Mouse (Mus musculus) embryonic facial prominence, embryonic 12.5 days (tissue): Measurements from ENCODE around the gene Lrrc31. TPM values are rescaled to one million over a fixed set of nuclear protein-coding genes. Genes with fewer than 3 reads are reported as not detected.

Experiments
- ATAC-seq: fragments of 200-750 bp; cut with Nextera tagmentation; 2 replicates; pipeline ENCODE4 v1.8.0; 2017; ENCODE audit not compliant: insufficient number of reproducible peaks, insufficient read depth, low FRiP score, low TSS enrichment
- H3K27ac ChIP-seq: fragments of 300-500 bp; sonication (generic); 2 replicates; pipeline ENCODE4 v1.5.1; 2016; ENCODE audit warnings: mild to moderate bottlenecking
- H3K27me3 ChIP-seq: fragments of 300-500 bp; sonication (generic); 2 replicates; pipeline ENCODE4 v1.6.1; 2016; ENCODE audit warnings: mild to moderate bottlenecking, moderate library complexity
- H3K36me3 ChIP-seq: fragments of 300-500 bp; sonication (generic); 2 replicates; pipeline ENCODE4 v1.6.1; 2016; ENCODE audit warnings: mild to moderate bottlenecking
- H3K4me1 ChIP-seq: fragments of 300-500 bp; sonication (generic); 2 replicates; pipeline ENCODE4 v1.6.1; 2016
- H3K4me2 ChIP-seq: fragments of 300-500 bp; sonication (generic); replicated peaks from 2 replicates; pipeline ENCODE4 v1.6.1; 2016; ENCODE audit warnings: mild to moderate bottlenecking, moderate library complexity
- H3K4me3 ChIP-seq: fragments of 300-500 bp; sonication (generic); 2 replicates; pipeline ENCODE4 v1.5.1; 2016; ENCODE audit warnings: mild to moderate bottlenecking
- H3K9ac ChIP-seq: fragments of 300-500 bp; sonication (generic); 2 replicates; pipeline ENCODE4 v1.6.1; 2016; ENCODE audit warnings: mild to moderate bottlenecking, moderate library complexity
- H3K9me3 ChIP-seq: fragments of 300-500 bp; sonication (generic); 2 replicates; pipeline ENCODE4 v1.6.1; 2016; ENCODE audit warnings: mild to moderate bottlenecking, moderate library complexity
- WGBS: fragments of 180-500 bp; shearing (Covaris S2); methylation state at CpG from one replicate; pipeline ENCODE4 v1.1.7; 2016; 5-methylcytosine and 5-hydroxymethylcytosine counted together
- polyA plus RNA-seq: library from polyadenylated mRNA; unstranded; fragments of >200 nt; fragmentation: Nextera tagmentation; extraction: Ambion mirVana; gene quantifications from 2 replicates; pipeline ENCODE4 v1.2.1, GENCODE M21; 2016

Gene Lrrc31
- polyA plus RNA-seq, 1 experiment from 2014 or later = not detected

DNA sequence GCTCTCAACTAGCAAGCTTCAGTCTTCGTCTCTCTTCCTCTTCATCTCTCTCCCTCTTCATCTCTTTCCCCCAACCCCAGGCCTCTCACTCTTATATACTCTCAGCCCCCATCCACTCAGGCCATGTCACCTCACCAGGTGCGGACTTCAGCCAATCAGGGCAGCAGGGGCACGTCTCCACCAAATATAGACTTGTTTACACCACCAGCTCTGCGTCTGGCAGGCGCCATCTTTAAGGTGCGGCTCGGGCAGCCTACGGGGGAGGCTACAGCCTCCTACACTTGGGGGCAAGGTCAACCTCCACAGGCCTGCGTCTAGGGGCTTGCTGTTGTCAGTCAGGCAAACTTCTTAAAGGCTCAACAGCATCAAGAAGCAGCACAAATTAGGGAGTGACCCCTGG, 41.2 kb downstream of the Lrrc31 start:
- ATAC-seq = no peak
- no peak overlapping the region for H3K4me2 ChIP-seq
- no peaks in the 10 kb centered on the region for H3K4me1 ChIP-seq
- H3K9ac ChIP-seq = no peak overlapping the region
- H3K9me3 ChIP-seq = no peaks in the 10 kb centered on the region
- no peak overlapping the region for H3K27ac ChIP-seq
- WGBS = 79% methylated on average over 9 of the region's 9 CpGs
- no peak overlapping the region for H3K4me3 ChIP-seq
- H3K27me3 ChIP-seq = 0 out of 2 replicates have a peak, but pooled peaks cover 3% of the 10 kb centered on the region
- no peaks in the 10 kb centered on the region for H3K36me3 ChIP-seq

DNA sequence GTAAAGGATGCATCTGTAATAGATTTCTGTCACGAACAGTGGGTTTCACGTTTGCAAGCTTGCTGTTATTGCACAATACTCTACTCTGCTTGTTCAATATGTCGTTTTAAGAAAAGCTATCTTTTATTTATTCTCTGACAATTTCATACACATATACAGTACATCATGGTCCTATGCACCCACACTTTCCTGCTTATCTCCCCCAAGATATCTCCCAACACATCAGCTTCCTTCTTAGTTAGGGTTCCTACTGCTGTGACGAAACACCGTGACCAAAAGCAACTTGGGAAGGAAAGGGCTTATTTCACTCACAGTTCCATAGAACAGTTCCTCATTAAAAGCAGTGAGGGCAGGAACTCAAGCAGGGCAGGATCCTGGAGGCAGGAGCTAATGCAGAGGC, 43.7 kb downstream of the Lrrc31 start:
- H3K4me1 ChIP-seq = no peaks in the 10 kb centered on the region
- no peak overlapping the region for H3K4me3 ChIP-seq
- H3K36me3 ChIP-seq = no peaks in the 10 kb centered on the region
- H3K9me3 ChIP-seq = no peaks in the 10 kb centered on the region
- ATAC-seq = no peak
- H3K27ac ChIP-seq = no peak overlapping the region
- 0 out of 2 replicates have a peak, but pooled peaks cover 5% of the 10 kb centered on the region for H3K27me3 ChIP-seq
- 84% methylated on average over 5 of the region's 5 CpGs for WGBS
- no peak overlapping the region for H3K9ac ChIP-seq
- H3K4me2 ChIP-seq = no peak overlapping the region

DNA sequence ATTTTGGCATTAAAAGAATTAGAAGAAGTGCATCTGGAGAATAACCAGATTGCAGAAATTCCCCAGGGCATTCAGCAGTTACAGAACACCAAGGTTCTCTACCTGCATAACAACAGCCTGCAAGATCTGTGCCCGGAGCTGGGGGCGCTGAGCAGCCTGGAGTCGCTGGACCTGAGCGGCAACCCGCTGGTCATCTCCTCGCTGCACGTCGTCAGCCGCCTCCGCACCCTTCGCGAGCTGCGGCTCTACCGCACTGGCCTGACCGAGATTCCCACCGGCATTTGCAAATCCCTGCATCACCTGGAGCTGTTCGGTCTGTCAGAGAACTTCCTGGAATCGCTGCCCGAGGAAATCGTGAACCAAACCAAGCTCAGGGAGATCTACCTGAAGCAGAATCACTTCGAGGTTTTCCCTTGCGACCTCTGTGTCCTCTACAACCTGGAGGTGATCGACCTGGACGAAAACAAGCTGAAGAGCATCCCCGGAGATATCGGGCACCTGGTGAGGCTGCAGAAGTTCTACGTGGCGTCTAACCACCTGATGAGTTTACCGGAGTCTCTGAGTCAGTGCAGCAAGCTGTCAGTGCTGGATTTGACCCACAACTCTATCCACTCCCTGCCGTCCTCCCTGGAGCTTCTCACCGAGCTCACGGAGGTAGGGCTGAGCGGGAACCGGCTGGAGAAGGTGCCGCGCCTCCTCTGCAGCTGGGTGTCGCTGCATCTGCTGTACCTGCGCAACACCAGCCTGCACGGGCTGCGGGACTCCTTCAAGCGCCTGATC, 49.4 kb downstream of the Lrrc31 start:
- H3K36me3 ChIP-seq = no peaks in the 10 kb centered on the region
- peaks cover 3% of the 10 kb centered on the region; the same call in 1 of the 2 replicates for H3K4me1 ChIP-seq
- H3K4me3 ChIP-seq = peak overlapping the region; percentile 31
- H3K9ac ChIP-seq = 0 out of 2 replicates have a peak overlapping the region, but pooled peaks have one; percentile 2
- H3K4me2 ChIP-seq = peak overlapping the region; percentile 77
- ATAC-seq = 0 out of 2 replicates have a peak, but pooled peaks have one; percentile 33
- H3K27me3 ChIP-seq = peaks cover 23% of the 10 kb centered on the region; the same call in 1 of the 2 replicates
- H3K27ac ChIP-seq = no peak overlapping the region
- WGBS = under 1% methylated on average over 41 of the region's 41 CpGs
- H3K9me3 ChIP-seq = no peaks in the 10 kb centered on the region

DNA sequence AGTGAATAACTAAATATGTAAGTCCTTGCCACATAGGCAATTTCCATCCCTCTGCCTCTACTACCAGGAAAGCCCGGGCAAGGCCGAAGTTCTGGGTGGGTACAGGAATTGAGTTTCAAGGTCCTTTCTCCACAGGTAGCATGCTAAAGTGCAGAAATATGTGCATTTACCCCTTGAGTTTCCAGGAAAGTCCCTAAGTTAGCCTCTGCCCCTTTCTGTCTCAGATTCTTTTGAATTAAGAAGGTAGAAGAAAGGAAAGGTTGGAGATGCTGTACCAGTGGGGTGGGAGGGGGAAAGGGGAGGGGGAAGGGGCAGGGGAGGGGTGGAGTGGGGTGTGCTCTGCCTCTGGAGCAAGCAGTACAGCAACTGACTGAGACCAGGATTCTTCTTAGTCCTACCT, 51.2 kb downstream of the Lrrc31 start:
- peaks cover 23% of the 10 kb centered on the region; the same call in 1 of the 2 replicates for H3K27me3 ChIP-seq
- H3K9ac ChIP-seq = no peak overlapping the region
- WGBS = 93% methylated on average over 2 of the region's 2 CpGs
- no peak overlapping the region for H3K4me3 ChIP-seq
- peaks cover 3% of the 10 kb centered on the region; the same call in 1 of the 2 replicates for H3K4me1 ChIP-seq
- H3K4me2 ChIP-seq = no peak overlapping the region
- ATAC-seq = no peak
- no peak overlapping the region for H3K27ac ChIP-seq
- H3K9me3 ChIP-seq = no peaks in the 10 kb centered on the region
- no peaks in the 10 kb centered on the region for H3K36me3 ChIP-seq

DNA sequence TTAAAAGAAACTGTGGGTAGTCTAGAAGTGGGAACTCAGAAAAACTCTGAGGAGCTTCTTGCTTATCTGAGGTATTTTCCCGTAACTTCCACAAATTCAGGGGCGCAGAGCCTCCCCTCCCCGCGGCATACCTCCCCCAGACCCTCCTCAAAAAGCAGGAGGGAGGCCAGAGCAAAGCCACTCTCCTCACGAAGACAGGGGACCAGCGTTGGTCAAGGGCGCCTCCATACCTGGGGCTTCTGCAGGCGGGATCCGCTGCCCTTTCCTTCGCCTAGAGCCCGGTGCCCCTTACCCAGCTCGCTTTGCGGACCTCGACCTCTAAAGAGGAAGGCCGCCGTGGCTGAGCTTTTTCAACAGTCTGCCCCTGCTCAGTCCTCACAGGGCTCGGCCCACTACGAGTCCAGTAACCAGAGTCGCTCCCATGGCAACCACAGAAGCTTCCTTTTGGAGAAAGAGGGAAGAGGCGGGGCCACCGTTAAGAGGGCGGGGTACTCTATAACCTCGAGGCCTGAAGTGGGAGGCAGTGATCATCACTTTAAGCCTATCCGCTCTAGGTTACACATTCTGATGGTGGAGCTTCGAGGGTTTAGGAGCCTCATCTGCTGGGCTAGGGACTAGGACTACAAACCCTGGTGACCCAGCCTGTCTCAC, 52.1 kb downstream of the Lrrc31 start, which contains the start of gene Lrrc34:
Lrrc34 (minus strand) TSS at position 430 of the 651 bp plus-strand sequence.
- Histone ChIP-seq H3K36me3 (no peaks in the 10 kb centered on the region), H3K9ac (peak within 1 kb of the TSS; percentile 38; the same call in 1 of the 2 replicates), H3K9me3 (no peaks in the 10 kb centered on the region), H3K27ac (no peak within 1 kb of the TSS), H3K4me2 (peak within 1 kb of the TSS; percentile 72), H3K27me3 (peaks cover 23% of the 10 kb centered on the region; the same call in 1 of the 2 replicates), H3K4me1 (peaks cover 3% of the 10 kb centered on the region; the same call in 1 of the 2 replicates), H3K4me3 (peak within 1 kb of the TSS; percentile 40)
- WGBS = 3% methylated on average over 25 of the region's 25 CpGs
- ATAC-seq = peak; percentile 66

DNA sequence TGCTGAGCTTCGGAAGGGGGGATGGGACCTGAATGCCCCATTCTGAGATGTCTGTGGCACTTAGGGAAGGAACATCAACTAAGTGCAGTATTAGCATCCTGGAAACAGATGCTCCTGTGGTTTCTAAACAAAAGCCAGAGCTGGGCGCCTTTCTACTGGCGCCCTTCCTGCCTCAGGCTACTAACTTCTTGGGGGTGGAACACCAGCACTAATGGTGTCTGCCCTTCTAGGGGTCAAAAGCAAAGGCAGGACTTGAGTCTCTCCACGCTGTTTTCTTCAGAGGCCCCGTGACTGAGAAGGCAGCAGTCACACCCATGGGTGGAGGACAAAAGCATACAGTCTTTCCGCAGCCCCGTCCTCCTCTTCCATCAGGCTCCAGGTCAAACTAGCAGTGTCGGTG, 52.9 kb downstream of the Lrrc31 start:
- WGBS = 34% methylated on average over 8 of the region's 8 CpGs
- H3K4me3 ChIP-seq = no peak overlapping the region
- peak overlapping the region; percentile 72; the same call in 1 of the 2 replicates for H3K4me2 ChIP-seq

DNA sequence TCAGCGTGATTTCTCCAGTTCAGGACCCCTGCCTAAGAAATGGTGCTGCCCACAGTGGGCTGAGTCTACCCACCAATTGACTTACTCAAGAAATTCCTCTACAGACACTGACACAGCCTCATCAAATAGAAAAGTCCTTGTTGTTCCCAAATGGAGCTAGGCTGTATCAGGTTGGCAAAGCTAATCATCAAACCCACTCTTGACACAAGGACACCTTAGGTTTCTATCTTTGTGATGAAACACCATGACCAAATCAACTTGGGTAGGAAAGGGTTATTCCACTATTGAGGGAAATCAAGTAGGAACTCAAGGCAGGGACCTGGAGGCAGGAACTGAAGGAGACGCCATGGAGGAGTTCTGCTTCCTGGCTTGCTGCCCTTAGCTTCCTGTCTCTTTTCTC, 55.4 kb downstream of the Lrrc31 start, which contains the start of gene Lrriq4:
Lrriq4 (plus strand) TSS at position 301 of the 400 bp plus-strand sequence.
- Histone ChIP-seq H3K9ac (no peak within 1 kb of the TSS), H3K4me3 (no peak within 1 kb of the TSS), H3K4me2 (no peak within 1 kb of the TSS), H3K36me3 (no peaks in the 10 kb centered on the region), H3K4me1 (peaks cover 3% of the 10 kb centered on the region; the same call in 1 of the 2 replicates), H3K9me3 (no peaks in the 10 kb centered on the region), H3K27ac (no peak within 1 kb of the TSS), H3K27me3 (peaks cover 10% of the 10 kb centered on the region; the same call in 1 of the 2 replicates)
- 68% methylated on average over 2 of the region's 2 CpGs for WGBS
- ATAC-seq = no peak

More for the DNA sequence above, 52.9 kb downstream of the Lrrc31 start:
- no peak for ATAC-seq
- Histone ChIP-seq H3K27ac (no peak overlapping the region), H3K27me3 (peaks cover 23% of the 10 kb centered on the region; the same call in 1 of the 2 replicates), H3K9me3 (no peaks in the 10 kb centered on the region), H3K36me3 (no peaks in the 10 kb centered on the region), H3K4me1 (peaks cover 3% of the 10 kb centered on the region; the same call in 1 of the 2 replicates), H3K9ac (no peak overlapping the region)

DNA sequence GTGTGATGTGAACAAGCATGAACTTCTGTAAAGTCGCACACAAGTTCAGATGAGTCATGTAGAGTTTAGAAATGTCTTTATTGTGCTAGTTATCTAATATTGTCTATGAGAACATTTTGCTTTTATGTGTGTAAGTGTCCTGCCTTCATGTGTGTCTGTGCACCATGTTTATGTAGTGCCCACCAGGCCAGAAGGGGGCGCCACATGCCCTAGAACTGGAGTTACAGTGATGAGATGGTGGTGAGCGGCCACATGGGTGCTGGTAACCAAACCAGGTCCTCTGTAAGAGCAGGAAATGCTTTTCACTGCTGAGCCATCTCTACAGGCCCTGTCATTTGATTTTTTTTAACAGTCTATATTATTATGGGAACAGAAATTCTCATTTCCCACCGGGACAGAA, 64.0 kb downstream of the Lrrc31 start:
- no peak overlapping the region for H3K9ac ChIP-seq
- no peak overlapping the region for H3K27ac ChIP-seq
- no peak for ATAC-seq
- no peak overlapping the region for H3K4me2 ChIP-seq
- H3K36me3 ChIP-seq = no peaks in the 10 kb centered on the region
- no peaks in the 10 kb centered on the region for H3K27me3 ChIP-seq
- H3K4me3 ChIP-seq = no peak overlapping the region
- no peaks in the 10 kb centered on the region for H3K4me1 ChIP-seq
- no peaks in the 10 kb centered on the region for H3K9me3 ChIP-seq
- WGBS = 80% methylated on average over 4 of the region's 4 CpGs

DNA sequence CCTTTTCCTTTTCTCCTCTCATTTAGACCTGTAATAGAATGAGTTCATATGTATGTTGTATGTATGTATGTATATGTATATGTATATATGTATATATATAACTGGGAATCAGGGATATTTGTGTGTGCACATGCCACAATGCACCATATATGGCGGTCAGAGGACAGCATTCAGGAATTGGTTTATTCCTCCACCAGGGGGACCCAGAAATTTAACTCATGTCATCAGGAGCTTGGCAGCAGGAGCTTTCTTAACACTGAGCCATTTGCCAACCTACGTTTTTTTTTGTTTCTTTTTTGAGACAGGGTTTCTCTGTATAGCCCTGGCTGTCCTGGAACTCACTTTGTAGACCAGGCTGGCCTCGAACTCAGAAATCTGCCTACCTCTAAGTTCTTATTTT, 66.0 kb downstream of the Lrrc31 start:
- H3K9ac ChIP-seq = no peak overlapping the region
- WGBS = 55% methylated on average over 3 of the region's 3 CpGs
- H3K27me3 ChIP-seq = no peaks in the 10 kb centered on the region
- H3K4me3 ChIP-seq = no peak overlapping the region
- no peak overlapping the region for H3K27ac ChIP-seq
- no peak overlapping the region for H3K4me2 ChIP-seq
- H3K4me1 ChIP-seq = no peaks in the 10 kb centered on the region
- no peaks in the 10 kb centered on the region for H3K9me3 ChIP-seq
- ATAC-seq = no peak
- H3K36me3 ChIP-seq = no peaks in the 10 kb centered on the region
